Mouse (Mus musculus): Measurements from ENCODE around the gene Rfesd. TPM values are rescaled to one million over a fixed set of nuclear protein-coding genes. Genes with fewer than 3 reads are reported as not detected.

Rfesd gene
- 10 to 100 TPM; 18.6 to 19.3 TPM for total RNA-seq (2021)

DNA sequence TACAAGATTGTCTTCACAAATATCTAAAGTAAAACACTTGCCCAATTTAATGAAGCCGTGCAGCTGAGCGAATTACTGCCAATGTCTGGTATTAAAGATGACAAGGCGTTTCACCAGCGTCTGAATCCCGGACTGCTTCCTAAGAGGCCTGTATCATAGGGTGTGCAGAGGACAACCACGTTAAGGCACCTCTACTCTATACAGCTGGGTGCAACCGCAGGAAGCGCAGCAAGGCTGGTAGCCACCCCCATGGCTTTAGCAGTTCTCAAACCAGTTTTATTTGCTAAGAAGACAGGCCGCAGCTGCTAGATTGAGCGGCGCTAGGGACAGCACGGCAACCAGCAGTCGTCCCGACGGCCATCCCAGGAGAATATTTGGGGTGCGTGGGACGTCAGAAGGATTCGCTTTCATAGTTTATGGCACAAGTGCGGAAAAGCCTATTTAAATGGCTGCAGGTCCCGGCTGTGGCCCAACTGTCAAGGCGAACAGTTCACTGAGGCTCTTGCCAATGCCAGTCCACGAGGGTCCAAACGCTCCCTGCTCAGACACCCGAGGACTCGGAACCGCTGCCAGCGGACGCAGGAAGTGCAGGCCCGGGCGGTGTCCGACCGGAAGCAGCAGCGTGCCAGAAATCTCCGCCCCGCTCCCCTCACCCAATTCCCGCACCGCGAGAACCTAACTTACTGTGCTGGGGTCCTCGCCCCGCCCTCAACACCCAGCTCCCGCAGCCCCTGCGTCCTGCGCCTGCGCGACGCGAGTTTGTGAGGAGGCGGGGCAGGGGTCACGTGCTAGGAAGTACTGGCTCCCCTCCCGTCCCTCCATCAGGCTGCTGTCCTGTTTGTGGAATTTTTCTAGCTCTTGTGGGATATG, at the start of gene Rfesd:
Gene Rfesd, minus strand, starts transcription at position 746 of the 870 bp plus-strand sequence.
- intact Hi-C loops (cut with DNase I) = loop anchor here (1.0 kb wide), 2 partner anchors 75 to 178 kb away; partner anchors contain the start of gene Rhobtb3
- DNase-seq (ENCODE audit: low spot score in 2 of 2) = peak; percentile 94 to 95

DNA sequence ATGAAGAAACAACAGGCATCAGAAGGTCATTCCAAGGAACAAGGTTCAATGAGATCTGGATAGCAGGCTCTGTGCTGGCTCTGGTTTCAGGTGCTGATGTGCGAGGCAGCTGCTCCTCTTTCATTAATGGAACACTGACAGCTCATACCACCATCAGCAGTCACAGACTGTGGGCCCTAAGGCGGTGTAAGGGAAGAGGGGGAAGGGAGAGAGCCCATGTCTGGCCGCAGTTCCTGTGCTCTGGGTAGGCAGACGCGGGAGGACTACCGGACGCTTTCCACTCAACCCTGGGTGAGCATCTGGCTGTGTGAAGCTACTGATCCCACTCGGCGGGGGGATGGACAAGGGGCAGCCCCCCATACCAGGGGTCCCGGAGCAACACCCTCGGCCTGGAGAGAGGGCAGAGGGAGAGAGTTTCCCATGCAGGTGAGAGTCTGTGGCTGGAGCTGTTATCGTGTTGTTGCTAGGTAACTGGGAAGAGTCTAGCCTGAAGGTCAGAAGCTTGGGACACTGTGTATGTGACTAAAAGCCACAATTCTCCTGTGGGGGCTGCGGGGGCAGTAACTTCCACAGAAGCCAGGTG, 45.9 kb upstream of the Rfesd start:
- no peak for DNase-seq (ENCODE audit: low spot score in 2 of 2)
- intact Hi-C loops (cut with DNase I) = no loop called here

DNA sequence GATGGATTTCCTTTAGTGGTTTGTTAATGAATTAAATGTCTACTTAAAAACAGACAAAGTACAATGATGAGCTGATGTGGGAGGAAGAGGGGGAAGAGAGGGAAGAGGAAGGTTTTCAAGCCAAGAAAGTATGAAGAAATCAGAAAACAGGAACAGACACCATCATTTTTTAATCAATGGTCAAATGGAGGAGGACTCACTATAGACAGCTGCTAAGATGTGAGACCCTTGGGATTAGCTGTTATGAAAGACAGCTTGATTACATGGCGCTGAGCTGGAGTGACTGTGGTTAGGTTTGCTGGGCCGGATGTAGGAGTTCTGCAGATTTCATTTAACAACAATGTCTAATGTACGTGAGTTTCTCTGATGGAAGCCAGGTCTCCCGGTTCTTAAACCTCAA, 45.0 kb upstream of the Rfesd start:
- intact Hi-C loops (cut with DNase I) = no loop called here

DNA sequence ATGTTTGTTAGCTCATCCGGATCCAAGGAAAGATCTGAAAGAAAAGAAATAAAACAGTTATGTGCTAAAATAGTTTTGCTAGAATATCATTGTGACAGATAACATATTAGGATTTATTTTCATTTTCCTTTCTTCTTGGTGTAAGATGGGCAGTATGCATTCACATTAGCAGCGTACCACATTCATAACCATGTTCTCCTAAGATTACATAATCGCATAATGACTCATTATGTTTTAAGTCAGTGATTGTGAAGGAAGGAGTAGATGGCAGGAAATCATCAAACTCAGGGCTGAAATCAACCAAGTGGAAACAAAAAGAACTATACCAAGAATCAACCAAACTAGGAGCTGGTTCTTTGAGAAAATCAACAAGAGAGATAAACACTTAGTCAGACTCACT, 44.0 kb upstream of the Rfesd start:
- no peak for DNase-seq (ENCODE audit: low spot score in 2 of 2)
- intact Hi-C loops (cut with DNase I) = no loop called here

More for the DNA sequence above, 45.0 kb upstream of the Rfesd start:
- no peak for DNase-seq (ENCODE audit: low spot score in 2 of 2)

DNA sequence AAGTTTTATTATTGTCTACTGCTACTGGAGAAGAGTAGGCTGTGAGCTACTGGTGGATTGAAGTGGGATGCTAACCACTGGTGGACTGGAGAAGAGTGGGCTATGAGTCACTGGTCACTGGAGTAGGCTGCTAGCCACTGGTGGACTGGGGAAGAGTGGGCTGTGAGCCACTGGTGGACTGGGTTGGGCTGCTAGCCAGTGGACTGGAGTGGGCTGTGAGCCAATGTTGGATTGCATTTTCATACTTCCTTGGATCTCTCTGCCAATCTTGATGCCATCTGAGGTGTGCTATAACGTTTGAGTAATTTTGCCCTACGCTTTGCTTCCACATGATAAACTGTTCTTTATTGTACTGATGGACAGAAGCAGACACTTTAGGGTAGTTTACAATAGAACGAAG, 43.6 kb upstream of the Rfesd start:
- intact Hi-C loops (cut with DNase I) = no loop called here
- no peak for DNase-seq (ENCODE audit: low spot score in 2 of 2)

DNA sequence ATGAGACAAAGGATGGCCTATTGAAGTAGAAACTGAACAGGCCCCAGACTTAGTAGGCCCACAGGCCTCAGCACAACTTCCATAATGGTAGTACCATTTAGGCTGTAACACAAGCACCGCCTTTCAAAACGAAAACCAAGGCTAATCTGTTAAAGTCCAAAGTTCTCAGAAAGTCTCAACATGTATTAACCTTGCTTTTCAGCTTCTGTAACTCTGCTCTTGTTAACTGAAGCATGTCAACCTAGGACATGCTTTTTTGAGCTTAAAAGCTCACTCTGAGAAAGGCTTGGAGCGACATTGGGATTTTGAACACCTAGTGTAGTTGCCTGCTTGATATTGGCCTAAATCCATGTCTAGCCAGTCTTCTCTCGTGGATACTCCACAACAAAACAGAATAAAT, 41.1 kb upstream of the Rfesd start:
- no peak for DNase-seq (ENCODE audit: low spot score in 2 of 2)
- intact Hi-C loops (cut with DNase I) = no loop called here

DNA sequence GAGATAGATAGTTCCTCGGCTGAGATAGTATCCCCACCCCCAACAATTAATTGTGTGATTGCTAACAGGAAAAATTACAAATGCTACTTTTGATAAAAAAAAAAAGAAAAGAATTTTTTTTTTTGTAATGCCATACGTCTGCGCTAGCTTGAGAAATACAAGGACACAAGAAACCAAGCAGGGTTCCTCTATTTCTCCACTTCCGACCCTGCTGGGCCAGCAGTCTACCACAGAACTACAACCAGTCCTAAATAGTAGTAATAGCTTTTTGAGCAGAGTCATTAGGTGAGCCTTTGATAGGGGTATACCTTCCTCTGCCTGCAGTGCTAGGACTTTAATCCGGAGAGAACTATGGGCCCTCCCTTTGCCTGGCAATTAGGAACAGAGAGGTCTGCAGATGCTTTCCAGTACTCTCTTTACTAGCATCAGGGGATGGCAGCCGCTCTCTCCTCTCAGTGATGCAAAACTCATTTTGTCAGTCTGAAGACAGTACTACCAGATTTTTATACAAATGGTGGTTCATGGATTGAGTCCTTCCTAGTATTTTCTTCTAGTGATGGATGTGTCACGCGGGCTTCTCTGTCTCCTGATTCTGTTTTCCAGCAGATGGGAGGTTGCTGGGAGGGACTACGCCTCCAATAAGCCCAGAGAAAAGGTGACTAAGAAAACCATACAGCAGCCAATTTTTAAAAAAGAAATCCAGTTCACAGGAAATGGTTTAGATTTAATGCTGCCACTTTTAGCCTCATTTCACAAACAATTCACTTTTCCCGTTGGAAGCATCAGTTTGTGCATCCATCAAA, 38.9 kb upstream of the Rfesd start:
- intact Hi-C loops (cut with DNase I) = no loop called here
- peak; percentile 18 to 20 for DNase-seq (ENCODE audit: low spot score in 2 of 2)

DNA sequence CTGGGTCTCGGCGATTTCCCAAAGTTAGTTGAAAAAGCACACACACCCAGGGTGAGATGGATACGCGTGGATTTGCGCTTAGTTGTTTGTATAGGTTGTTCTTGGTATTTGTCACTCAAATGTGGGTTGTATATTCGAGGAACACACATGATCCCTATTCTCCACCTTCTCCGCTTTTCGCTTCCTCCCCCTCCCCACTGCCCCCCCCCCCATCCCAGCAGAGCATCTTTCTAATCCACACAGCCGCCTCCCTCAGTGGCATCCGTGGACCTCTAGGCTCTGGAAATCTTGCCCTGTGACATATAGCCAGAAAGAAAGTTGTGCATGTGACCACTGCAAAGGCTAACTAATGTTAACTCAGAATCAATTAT, 38.4 kb upstream of the Rfesd start, which contains the start of gene Gpr150:
Gene Gpr150, minus strand, starts transcription at position 101 of the 371 bp plus-strand sequence.
- intact Hi-C loops (cut with DNase I) = no loop called here
- no peak for DNase-seq (ENCODE audit: low spot score in 2 of 2)

DNA sequence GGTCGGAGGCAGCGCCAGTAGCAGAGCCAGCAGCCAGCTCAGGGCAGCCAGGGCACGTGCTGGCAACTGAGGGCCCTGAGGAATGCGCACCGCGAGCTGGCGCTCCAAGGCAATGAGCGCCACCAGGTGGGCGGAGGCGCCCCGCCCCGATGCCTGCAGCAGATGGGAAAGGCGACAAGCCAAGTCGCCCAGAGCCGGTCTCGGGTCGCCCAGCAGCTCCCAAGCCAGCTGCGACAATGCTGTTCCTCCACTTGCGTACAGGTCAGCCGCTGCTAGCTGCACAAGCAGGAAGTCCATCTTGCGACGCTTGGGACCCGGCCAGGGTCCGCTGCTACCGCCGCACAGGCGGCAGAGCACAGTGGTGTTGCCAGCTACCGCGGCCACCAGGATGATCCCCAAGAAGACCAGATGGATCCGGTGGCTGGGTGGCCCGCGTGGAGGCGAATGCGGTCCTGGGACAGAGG, 37.8 kb upstream of the Rfesd start:
- intact Hi-C loops (cut with DNase I) = no loop called here
- DNase-seq (ENCODE audit: low spot score in 2 of 2) = peak; percentile 78 to 83

DNA sequence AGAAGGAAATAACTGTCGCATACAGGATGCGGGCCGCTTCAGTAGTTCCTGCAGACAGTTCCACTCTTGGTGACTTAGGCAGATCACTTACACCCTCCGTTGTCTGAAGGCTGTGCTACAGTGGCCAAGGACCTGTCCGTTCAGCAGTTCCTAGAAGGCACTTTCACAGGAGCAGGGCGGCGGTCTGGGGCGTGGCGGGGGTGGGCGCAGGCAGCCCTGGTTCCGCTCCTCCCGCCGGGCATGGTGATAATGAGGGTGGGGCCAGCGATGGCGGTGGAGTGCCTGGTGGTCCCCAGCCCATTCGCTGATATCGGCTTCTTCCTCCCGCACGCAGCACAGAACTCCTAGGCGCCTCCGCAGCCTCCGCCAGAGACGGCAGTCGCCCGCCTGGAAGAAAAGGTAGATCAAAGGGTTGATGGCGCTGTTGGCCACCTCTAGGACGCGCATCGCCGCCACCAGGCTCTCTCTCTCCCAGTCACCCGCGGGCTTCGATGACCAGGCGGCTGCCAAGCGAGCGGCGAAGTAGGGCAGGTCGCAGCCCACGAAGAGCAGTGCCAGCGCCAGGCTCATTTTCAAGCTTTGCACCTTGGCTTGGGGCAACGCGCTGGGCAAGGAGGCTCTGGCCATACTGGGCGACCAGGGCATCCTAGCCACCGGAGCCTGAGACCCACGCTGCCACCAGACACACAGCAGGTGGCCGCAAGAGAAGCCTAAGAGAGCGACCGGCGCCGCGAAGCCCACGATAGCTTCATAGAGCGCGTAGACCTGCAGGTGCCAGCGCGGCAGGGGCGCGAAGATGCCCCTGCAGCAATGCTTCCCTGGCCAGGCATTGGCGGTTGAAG, 37.1 kb upstream of the Rfesd start:
- peak; percentile 47 to 48 for DNase-seq (ENCODE audit: low spot score in 2 of 2)
- intact Hi-C loops (cut with DNase I) = no loop called here

DNA sequence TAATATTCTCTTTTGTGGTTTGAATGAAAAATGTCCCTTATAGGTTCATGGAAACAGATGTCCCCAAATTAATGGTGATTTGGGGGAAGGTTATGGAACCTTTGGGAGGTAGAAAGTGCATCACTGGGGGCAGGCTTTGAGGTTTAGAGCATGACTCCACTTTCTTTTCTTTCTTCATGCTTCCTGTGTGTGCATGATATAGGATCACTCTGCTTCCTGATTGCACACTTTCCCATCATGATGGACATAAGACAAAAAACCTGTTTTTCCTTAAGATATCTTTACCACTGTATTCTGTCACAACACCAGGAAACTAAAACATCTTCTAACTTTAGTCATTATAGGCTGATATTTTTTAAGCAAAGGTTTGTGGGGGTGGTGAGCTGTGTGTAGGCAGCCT, 26.5 kb upstream of the Rfesd start:
- DNase-seq (ENCODE audit: low spot score in 2 of 2) = no peak
- intact Hi-C loops (cut with DNase I) = no loop called here

DNA sequence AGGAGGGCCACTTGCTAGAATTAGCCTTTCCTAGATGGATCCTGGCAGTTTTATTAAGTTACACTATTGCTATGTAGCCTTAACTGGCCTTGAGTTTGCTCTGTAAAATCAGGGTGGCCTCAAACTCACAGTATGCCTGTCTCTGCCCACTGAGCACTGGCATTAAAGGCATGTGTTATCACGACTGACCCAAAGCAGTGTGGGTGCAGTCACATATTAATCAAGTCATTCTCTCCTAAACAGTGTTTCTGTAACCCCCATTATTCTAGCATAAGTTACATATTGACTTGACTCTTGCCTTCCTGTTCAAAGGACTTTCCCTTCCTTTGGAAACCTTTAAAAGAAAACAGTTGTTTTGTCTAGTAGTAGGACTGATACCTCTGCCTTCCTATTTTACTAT, 23.9 kb upstream of the Rfesd start:
- intact Hi-C loops (cut with DNase I) = no loop called here
- no peak for DNase-seq (ENCODE audit: low spot score in 2 of 2)

DNA sequence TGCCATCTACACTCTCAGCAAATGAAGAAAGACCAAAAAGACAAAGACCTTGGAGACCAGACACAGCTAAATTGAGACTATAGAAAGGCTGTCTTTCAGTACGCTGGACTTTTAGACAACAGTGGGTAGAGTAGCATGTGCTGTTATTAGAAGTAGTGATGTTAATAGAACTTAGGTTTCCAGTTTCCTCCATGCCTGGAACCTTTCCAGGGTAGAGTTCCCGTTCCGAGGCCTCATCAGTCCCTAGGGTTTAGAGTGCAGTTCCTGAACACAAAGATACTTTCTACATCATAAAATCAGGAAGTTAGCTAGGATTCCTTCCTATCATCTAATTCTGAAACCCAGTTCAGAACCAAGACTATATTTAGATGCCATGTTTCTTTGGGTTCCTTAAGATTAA, 6.1 kb upstream of the Rfesd start:
- intact Hi-C loops (cut with DNase I) = loop anchor here (5.0 kb wide), 1 partner anchor 797 kb away; no protein-coding TSS in a partner anchor
- DNase-seq (ENCODE audit: low spot score in 2 of 2) = no peak

DNA sequence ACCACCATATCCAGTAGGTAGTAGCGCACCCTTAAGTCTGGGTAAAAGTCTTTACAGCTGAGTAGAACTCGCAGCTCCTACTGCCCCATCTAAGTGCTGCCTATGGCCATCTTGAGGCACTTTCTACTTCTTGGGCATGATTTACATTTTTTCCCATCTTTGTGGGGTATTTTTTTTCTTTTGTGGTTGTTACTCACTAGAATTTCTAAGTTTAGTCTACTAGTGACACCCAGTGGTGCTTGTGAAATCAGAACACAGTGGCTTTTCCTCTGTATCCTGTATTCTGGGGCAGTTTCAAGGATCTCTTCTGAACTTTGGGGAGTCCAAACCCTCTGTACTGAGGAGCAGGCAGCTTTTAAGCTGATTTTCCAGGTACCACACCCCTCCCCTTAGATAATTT, 3.3 kb upstream of the Rfesd start:
- intact Hi-C loops (cut with DNase I) = loop anchor here (5.0 kb wide), 1 partner anchor 794 kb away; no protein-coding TSS in a partner anchor

DNA sequence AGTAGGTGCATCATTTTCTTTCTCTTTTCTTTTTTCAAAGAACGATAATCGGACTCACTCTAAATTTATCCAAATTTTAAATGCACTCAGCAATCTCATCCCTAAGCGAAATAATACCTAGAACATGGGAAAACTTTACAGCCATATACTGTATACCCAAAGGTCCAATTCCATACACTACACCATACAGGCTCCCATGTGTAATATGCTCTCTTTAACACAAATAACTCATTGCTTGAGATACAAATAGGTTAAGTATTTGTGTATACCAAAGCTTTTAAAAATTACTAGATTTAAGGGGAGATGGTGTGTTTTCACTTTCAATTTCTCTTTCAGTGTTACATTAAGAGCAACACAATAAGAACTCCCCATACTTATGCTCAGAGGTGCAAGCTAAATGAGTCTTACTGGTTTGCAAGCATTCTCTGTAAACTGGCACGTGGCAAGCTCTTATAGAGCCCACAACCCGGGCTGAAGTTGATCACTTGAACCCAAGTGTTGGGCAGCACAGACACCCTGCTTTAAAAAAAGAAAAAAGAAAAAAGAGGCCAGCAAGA, 403 bp upstream of the Rfesd start:
- DNase-seq (ENCODE audit: low spot score in 2 of 2) = no peak
- intact Hi-C loops (cut with DNase I) = loop anchor here (1.0 kb wide), 2 partner anchors 76 to 179 kb away; partner anchors contain the start of gene Rhobtb3

More for the DNA sequence above, 3.3 kb upstream of the Rfesd start:
- no peak for DNase-seq (ENCODE audit: low spot score in 2 of 2)

DNA sequence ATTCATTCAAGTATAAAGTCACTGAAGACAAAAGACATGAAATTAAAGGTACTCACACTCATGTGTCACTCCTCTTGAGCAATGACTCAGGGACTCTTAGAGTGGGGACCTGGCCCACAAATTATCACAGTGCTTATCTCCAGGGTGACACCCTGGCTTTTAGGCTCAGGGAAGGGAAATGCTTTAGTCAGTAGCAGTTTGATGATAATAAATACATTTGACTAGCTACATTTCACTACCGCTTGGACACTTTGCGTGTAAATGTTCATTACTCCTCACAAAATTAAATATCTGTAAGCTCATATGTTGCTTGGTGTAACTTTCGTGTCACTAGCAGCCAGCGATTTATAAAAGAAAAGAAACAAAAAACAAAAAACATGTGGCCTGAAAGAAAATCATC, 1.1 kb downstream of the Rfesd start:
- DNase-seq (ENCODE audit: low spot score in 2 of 2) = peak in 1 of 2 experiments; percentile 5
- intact Hi-C loops (cut with DNase I) = no loop called here

DNA sequence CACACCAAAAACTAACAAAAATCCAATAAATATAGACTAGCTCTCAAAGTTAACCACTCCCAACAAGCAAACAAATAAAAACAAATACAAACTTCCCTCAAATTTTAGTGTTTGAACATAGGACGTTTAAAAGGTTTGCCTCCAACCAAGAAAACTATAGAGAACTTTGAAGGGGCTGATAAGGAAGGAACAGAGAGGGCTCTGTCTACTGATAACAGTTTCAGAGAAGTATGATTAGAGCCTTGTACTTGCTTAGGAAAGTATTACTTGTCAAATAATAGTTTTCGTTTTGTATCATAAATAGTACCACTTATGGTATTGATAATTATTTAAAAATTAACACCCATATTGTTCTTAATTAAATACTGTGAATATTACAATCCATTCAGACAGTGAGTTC, 4.0 kb downstream of the Rfesd start:
- intact Hi-C loops (cut with DNase I) = no loop called here
- no peak for DNase-seq (ENCODE audit: low spot score in 2 of 2)

DNA sequence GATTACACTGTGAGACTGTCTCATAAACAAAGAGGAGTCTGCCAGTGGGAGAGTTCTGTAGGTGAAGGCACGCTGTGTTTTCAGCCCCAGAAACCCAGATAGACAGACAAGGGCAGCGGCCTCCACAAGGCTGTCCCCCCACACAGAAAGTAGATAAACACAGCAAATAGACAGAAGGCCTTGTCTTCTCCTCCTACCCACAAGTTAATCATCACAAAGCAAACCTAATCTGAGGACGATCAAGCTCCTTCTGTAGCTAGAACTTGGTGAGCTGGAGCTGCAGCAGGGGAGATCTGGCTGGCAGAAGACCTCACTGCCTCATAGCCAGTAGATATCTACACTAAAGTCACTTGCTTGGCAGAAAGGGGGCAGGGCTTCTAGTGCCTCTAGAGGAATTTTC, 15.2 kb downstream of the Rfesd start:
- intact Hi-C loops (cut with DNase I) = loop anchor here (5.0 kb wide), 1 partner anchor 621 kb away; no protein-coding TSS in a partner anchor

More for the DNA sequence above, 15.2 kb downstream of the Rfesd start:
- no peak for DNase-seq (ENCODE audit: low spot score in 2 of 2)
